Mouse (Mus musculus): Measurements from ENCODE around the gene Syce1. TPM values are rescaled to one million over a fixed set of nuclear protein-coding genes. Genes with fewer than 3 reads are reported as not detected.

The Syce1 gene
- not detected for polyA plus RNA-seq (2012; fragmentation: generic; extraction: Trizol)

GRCm38 (mm10) chr7:140787406-140788052, at the start of gene Syce1:
Gene Syce1 (minus strand): TSS chr7:140787852.
- H3K79me2 ChIP-seq (ENCODE audit: control insufficient read depth, insufficient read depth) = no peaks in the 10 kb centered on the region
- H3K4me2 ChIP-seq (ENCODE audit: low read depth) = no peak within 1 kb of the TSS
- H3K36me3 ChIP-seq (ENCODE audit: control insufficient read depth, insufficient read depth) = no peaks in the 10 kb centered on the region
- peaks cover 14% of the 10 kb centered on the region for H3K27me3 ChIP-seq (ENCODE audit: control insufficient read depth, insufficient read depth, insufficient read length)
- TF ChIP-seq USF1 (IDR thresholded peaks at IDR 0.05; ENCODE audit: low read depth) (no peak), TCF12 (IDR thresholded peaks at IDR 0.05; ENCODE audit: insufficient read depth, poor library complexity, severe bottlenecking) (no peak), TCF3 (IDR thresholded peaks at IDR 0.05; ENCODE audit: insufficient read length, low read depth) (no peak), MAX (IDR thresholded peaks at IDR 0.05; ENCODE audit: low read depth) (no peak), POLR2AphosphoS2 (IDR thresholded peaks at IDR 0.05; ENCODE audit: insufficient read length, low read depth) (no peak), CEBPB (IDR thresholded peaks at IDR 0.05; ENCODE audit: insufficient read depth, poor library complexity, severe bottlenecking) (no peak), POLR2A (IDR thresholded peaks at IDR 0.05; ENCODE audit: insufficient read length, low read depth) (no peak), SRF (IDR thresholded peaks at IDR 0.05; ENCODE audit: control insufficient read depth, insufficient read length, low read depth) (no peak), MYOD1 (IDR thresholded peaks at IDR 0.05; ENCODE audit: control insufficient read depth in 1 of 3, insufficient read length in 2 of 3, low read depth in 2 of 3) (no peak), MYOG (IDR thresholded peaks at IDR 0.05; ENCODE audit: control insufficient read depth in 1 of 3, insufficient read depth in 1 of 3, insufficient read length in 2 of 3, low read depth in 2 of 3) (no peak), E2F4 (IDR thresholded peaks at IDR 0.05; ENCODE audit: insufficient read depth) (no peak), REST (IDR thresholded peaks at IDR 0.05; ENCODE audit: insufficient read depth, insufficient read length) (no peak)
- no peak within 1 kb of the TSS for H3K4me3 ChIP-seq
- no peak within 1 kb of the TSS for H3ac ChIP-seq (ENCODE audit: control insufficient read depth, insufficient read length)

- no peak overlapping the region for H3ac ChIP-seq (ENCODE audit: control insufficient read depth, insufficient read length)
- no peaks in the 10 kb centered on the region for H3K79me2 ChIP-seq (ENCODE audit: control insufficient read depth, insufficient read depth)
- TF ChIP-seq TCF12 (IDR thresholded peaks at IDR 0.05; ENCODE audit: insufficient read depth, poor library complexity, severe bottlenecking) = no peak
- no peak for TF ChIP-seq USF1 (IDR thresholded peaks at IDR 0.05; ENCODE audit: low read depth)
- no peak for TF ChIP-seq E2F4 (IDR thresholded peaks at IDR 0.05; ENCODE audit: insufficient read depth)
- no peak for TF ChIP-seq MYOD1 (IDR thresholded peaks at IDR 0.05; ENCODE audit: control insufficient read depth in 1 of 3, insufficient read length in 2 of 3, low read depth in 2 of 3)
- no peak for TF ChIP-seq POLR2A (IDR thresholded peaks at IDR 0.05; ENCODE audit: insufficient read length, low read depth)
- TF ChIP-seq TCF3 (IDR thresholded peaks at IDR 0.05; ENCODE audit: insufficient read length, low read depth) = no peak
- TF ChIP-seq REST (IDR thresholded peaks at IDR 0.05; ENCODE audit: insufficient read depth, insufficient read length) = no peak
- TF ChIP-seq POLR2AphosphoS2 (IDR thresholded peaks at IDR 0.05; ENCODE audit: insufficient read length, low read depth) = no peak
- TF ChIP-seq MAX (IDR thresholded peaks at IDR 0.05; ENCODE audit: low read depth) = no peak
- TF ChIP-seq CEBPB (IDR thresholded peaks at IDR 0.05; ENCODE audit: insufficient read depth, poor library complexity, severe bottlenecking) = no peak
- TF ChIP-seq SRF (IDR thresholded peaks at IDR 0.05; ENCODE audit: control insufficient read depth, insufficient read length, low read depth) = no peak
- TF ChIP-seq MYOG (IDR thresholded peaks at IDR 0.05; ENCODE audit: control insufficient read depth in 1 of 3, insufficient read depth in 1 of 3, insufficient read length in 2 of 3, low read depth in 2 of 3) = no peak
- H3K27me3 ChIP-seq (ENCODE audit: control insufficient read depth, insufficient read depth, insufficient read length) = no peaks in the 10 kb centered on the region
- no peaks in the 10 kb centered on the region for H3K36me3 ChIP-seq (ENCODE audit: control insufficient read depth, insufficient read depth)
- H3K4me3 ChIP-seq = no peak overlapping the region
- no peak overlapping the region for H3K4me2 ChIP-seq (ENCODE audit: low read depth)
These were observed 48.8 kb upstream of the Syce1 start for GRCm38 (mm10) chr7:140836243-140837115.

DNA sequence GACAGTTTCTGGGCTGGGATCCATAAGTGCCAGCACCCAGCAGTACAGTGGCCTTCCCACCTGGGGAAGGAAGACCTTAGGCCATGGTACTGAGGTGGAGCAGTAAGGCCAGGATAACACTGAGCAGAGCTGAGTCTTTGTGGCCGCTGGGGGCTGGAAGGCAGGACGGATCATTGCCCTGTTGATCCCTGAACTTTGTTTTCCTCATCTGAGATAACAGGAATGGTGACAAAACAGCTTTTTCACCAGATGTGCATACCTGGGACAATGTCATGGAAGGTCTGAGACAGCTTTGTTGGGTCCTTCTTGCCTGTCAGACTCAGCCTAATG, 48.1 kb upstream of the Syce1 start:
- no peaks in the 10 kb centered on the region for H3K27me3 ChIP-seq (ENCODE audit: control insufficient read depth, insufficient read depth, insufficient read length)
- TF ChIP-seq TCF3 (IDR thresholded peaks at IDR 0.05; ENCODE audit: insufficient read length, low read depth) (no peak), POLR2A (IDR thresholded peaks at IDR 0.05; ENCODE audit: insufficient read length, low read depth) (no peak), MYOD1 (IDR thresholded peaks at IDR 0.05; ENCODE audit: control insufficient read depth in 1 of 3, insufficient read length in 2 of 3, low read depth in 2 of 3) (no peak), MAX (IDR thresholded peaks at IDR 0.05; ENCODE audit: low read depth) (no peak), CEBPB (IDR thresholded peaks at IDR 0.05; ENCODE audit: insufficient read depth, poor library complexity, severe bottlenecking) (no peak), E2F4 (IDR thresholded peaks at IDR 0.05; ENCODE audit: insufficient read depth) (no peak), SRF (IDR thresholded peaks at IDR 0.05; ENCODE audit: control insufficient read depth, insufficient read length, low read depth) (no peak), MYOG (IDR thresholded peaks at IDR 0.05; ENCODE audit: control insufficient read depth in 1 of 3, insufficient read depth in 1 of 3, insufficient read length in 2 of 3, low read depth in 2 of 3) (no peak), REST (IDR thresholded peaks at IDR 0.05; ENCODE audit: insufficient read depth, insufficient read length) (no peak), TCF12 (IDR thresholded peaks at IDR 0.05; ENCODE audit: insufficient read depth, poor library complexity, severe bottlenecking) (no peak), POLR2AphosphoS2 (IDR thresholded peaks at IDR 0.05; ENCODE audit: insufficient read length, low read depth) (no peak), USF1 (IDR thresholded peaks at IDR 0.05; ENCODE audit: low read depth) (no peak)
- H3K36me3 ChIP-seq (ENCODE audit: control insufficient read depth, insufficient read depth) = no peaks in the 10 kb centered on the region
- H3K4me3 ChIP-seq = no peak overlapping the region
- no peak overlapping the region for H3K4me2 ChIP-seq (ENCODE audit: low read depth)
- H3K79me2 ChIP-seq (ENCODE audit: control insufficient read depth, insufficient read depth) = no peaks in the 10 kb centered on the region
- no peak overlapping the region for H3ac ChIP-seq (ENCODE audit: control insufficient read depth, insufficient read length)

- no peaks in the 10 kb centered on the region for H3K36me3 ChIP-seq (ENCODE audit: control insufficient read depth, insufficient read depth)
- H3K79me2 ChIP-seq (ENCODE audit: control insufficient read depth, insufficient read depth) = no peaks in the 10 kb centered on the region
- no peak within 1 kb of the TSS for H3K4me2 ChIP-seq (ENCODE audit: low read depth)
- no peak within 1 kb of the TSS for H3K4me3 ChIP-seq
- H3K27me3 ChIP-seq (ENCODE audit: control insufficient read depth, insufficient read depth, insufficient read length) = no peaks in the 10 kb centered on the region
- no peak within 1 kb of the TSS for H3ac ChIP-seq (ENCODE audit: control insufficient read depth, insufficient read length)
- no peak for TF ChIP-seq CEBPB (IDR thresholded peaks at IDR 0.05; ENCODE audit: insufficient read depth, poor library complexity, severe bottlenecking)
- no peak for TF ChIP-seq TCF12 (IDR thresholded peaks at IDR 0.05; ENCODE audit: insufficient read depth, poor library complexity, severe bottlenecking)
- TF ChIP-seq MAX (IDR thresholded peaks at IDR 0.05; ENCODE audit: low read depth) = no peak
- no peak for TF ChIP-seq SRF (IDR thresholded peaks at IDR 0.05; ENCODE audit: control insufficient read depth, insufficient read length, low read depth)
- no peak for TF ChIP-seq TCF3 (IDR thresholded peaks at IDR 0.05; ENCODE audit: insufficient read length, low read depth)
- no peak for TF ChIP-seq E2F4 (IDR thresholded peaks at IDR 0.05; ENCODE audit: insufficient read depth)
- TF ChIP-seq REST (IDR thresholded peaks at IDR 0.05; ENCODE audit: insufficient read depth, insufficient read length) = no peak
- no peak for TF ChIP-seq POLR2AphosphoS2 (IDR thresholded peaks at IDR 0.05; ENCODE audit: insufficient read length, low read depth)
- TF ChIP-seq MYOG (IDR thresholded peaks at IDR 0.05; ENCODE audit: control insufficient read depth in 1 of 3, insufficient read depth in 1 of 3, insufficient read length in 2 of 3, low read depth in 2 of 3) = no peak
- no peak for TF ChIP-seq POLR2A (IDR thresholded peaks at IDR 0.05; ENCODE audit: insufficient read length, low read depth)
- no peak for TF ChIP-seq USF1 (IDR thresholded peaks at IDR 0.05; ENCODE audit: low read depth)
- TF ChIP-seq MYOD1 (IDR thresholded peaks at IDR 0.05; ENCODE audit: control insufficient read depth in 1 of 3, insufficient read length in 2 of 3, low read depth in 2 of 3) = no peak
These were observed 47.5 kb upstream of the Syce1 start, which contains the start of gene Urah for GRCm38 (mm10) chr7:140834968-140835757. Gene Urah (plus strand): TSS chr7:140835018.

Data from myocyte (in vitro differentiated cells).